Mouse (Mus musculus): ENCODE measurements around the gene E2f2.

GRCm38 (mm10) chr4:136134978-136135873 lies 37.0 kb upstream of the E2f2 start:
- TF ChIP-seq CTCF (IDR thresholded peaks at IDR 0.05; ENCODE audit: low read depth, low read length) (no peak), TAL1 (conservative IDR thresholded peaks at IDR 0.05; ENCODE audit: low read depth, low read length) (no peak)

Data from G1E (cell line).